Mouse (Mus musculus) granulocyte monocyte progenitor cell, adult 5-6 weeks (primary cell): ENCODE results near the gene Rnf7. TPM values are rescaled to one million over a fixed set of nuclear protein-coding genes. Genes with fewer than 3 reads are reported as not detected.

Experiments used
- ATAC-seq: replicated peaks from 2 replicates; pipeline ENCODE4 v1.8.0; 2016; ENCODE audit warnings: mild to moderate bottlenecking, moderate TSS enrichment, inconsistent platforms; ENCODE audit not compliant: poor library complexity, severe bottlenecking
- total RNA-seq, 2 experiments: library from RNA; stranded (forward) in 1 of 2; stranded (reverse) in 1 of 2; fragments of 200-712, 200-1000 nt in 1 of 2; fragments of >200 nt in 1 of 2; fragmentation: Nextera tagmentation in 1 of 2; gene quantifications; 2 replicates each; pipeline ENCODE4 v1.2.3; 2014 to 2017

Gene Rnf7
- total RNA-seq, 2 experiments from 2014 or later = 53.9 to 110 TPM

GRCm38 (mm10) chr9:96424027-96424426 lies 54.4 kb downstream of the Rnf7 start:
- no peak for ATAC-seq

Other genes starting within 250 kb of the Rnf7 start
- gene Atp1b3, start 114.2 kb downstream of the Rnf7 start, total RNA-seq (2014; fragmentation: Nextera tagmentation) = 124 and 164 TPM in 2 replicates
- gene Atp1b3, start 114.2 kb downstream of the Rnf7 start, total RNA-seq (2017) = 125 and 147 TPM in 2 replicates
- gene Gm28729, start 46.6 kb upstream of the Rnf7 start, total RNA-seq (2014; fragmentation: Nextera tagmentation) = not detected in 2 replicates
- not detected in 2 replicates for gene Gm28729, start 46.6 kb upstream of the Rnf7 start, total RNA-seq (2017)
- gene Rasa2, start 152.9 kb upstream of the Rnf7 start, total RNA-seq (2014; fragmentation: Nextera tagmentation) = 16.3 and 18.3 TPM in 2 replicates
- gene Rasa2, start 152.9 kb upstream of the Rnf7 start, total RNA-seq (2017) = 21.9 and 25.5 TPM in 2 replicates